Comparison of ENCODE assay signal across 8 mouse cellular contexts in the genomic region with DNA sequence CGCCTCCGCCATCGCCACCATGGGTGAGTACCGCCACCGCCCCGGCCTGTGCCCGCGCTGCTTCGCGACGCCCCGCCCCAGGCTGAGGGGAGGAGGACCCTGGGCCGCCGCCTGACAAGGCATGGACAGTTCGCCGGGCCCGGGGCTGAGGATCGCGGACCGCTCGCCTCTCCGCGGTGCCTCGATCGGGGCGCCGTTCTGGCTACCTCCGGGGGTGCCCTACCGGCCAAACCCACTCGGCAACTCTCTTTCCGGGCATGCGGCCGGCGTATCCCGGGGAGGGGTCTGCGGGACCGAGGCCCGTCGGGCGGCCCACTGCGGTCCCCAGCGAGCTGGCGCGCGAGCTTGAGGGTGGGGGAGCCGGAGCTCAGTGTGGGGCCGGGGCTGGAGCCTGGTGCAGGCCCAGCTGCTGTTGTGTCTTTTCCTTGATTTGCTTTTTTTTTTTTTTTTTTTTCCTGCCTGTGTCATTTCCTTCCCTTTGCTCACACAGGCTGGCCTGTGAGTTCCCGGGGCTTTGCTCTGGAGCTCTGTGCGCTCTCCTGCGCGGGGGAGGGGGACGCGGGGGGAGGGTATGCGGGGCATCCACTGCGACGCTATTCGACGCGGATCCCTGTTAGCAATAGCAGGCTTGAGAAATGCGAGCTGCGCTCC. TPM values are rescaled to one million over a fixed set of nuclear protein-coding genes. Genes with fewer than 3 reads are reported as not detected.
DNase-seq lines count a peak whose midpoint lies in the region; ATAC-seq and TF ChIP-seq lines count a peak whose summit lies in the region.

No protein-coding gene starts in this region.

- no peaks in the 10 kb centered on the region for H3K36me3 ChIP-seq in intestine, postnatal 0 days (ENCODE audit: control insufficient read depth, insufficient read depth)
- no peaks in the 10 kb centered on the region for H3K36me3 ChIP-seq in midbrain, embryonic 10.5 days

- no peaks in the 10 kb centered on the region for H3K27me3 ChIP-seq in intestine, postnatal 0 days (replicated peaks; ENCODE audit: control insufficient read depth, insufficient read depth, low read length)
- H3K27me3 ChIP-seq in midbrain, embryonic 10.5 days (ENCODE audit: low read depth, poor library complexity, severe bottlenecking): no peaks in the 10 kb centered on the region

- peak; percentile 92 for DNase-seq in adrenal gland, adult 2 months
- peak; percentile 81 for DNase-seq in embryo, embryonic 10.5 days (ENCODE audit: low spot score)
- DNase-seq in gastrocnemius, postnatal 36 days: peak; percentile 74
- DNase-seq in left cerebral cortex, postnatal 4 days: peak; percentile 78
- peak; percentile 85 for DNase-seq in midbrain, embryonic 10.5 days (ENCODE audit: low spot score)
- DNase-seq in right cerebral cortex, postnatal 4 days: peak; percentile 66
- peak; percentile 87 for DNase-seq in yolk sac, embryonic 10.5 days (ENCODE audit: low spot score)

- no peaks in the 10 kb centered on the region for H3K9me3 ChIP-seq in intestine, postnatal 0 days (ENCODE audit: control insufficient read depth)
- H3K9me3 ChIP-seq in midbrain, embryonic 10.5 days (replicated peaks): no peaks in the 10 kb centered on the region

- H3K4me3 ChIP-seq in intestine, postnatal 0 days (ENCODE audit: low read depth, low read length): peak overlapping the region; percentile 90
- H3K4me3 ChIP-seq in midbrain, embryonic 10.5 days: peak overlapping the region; percentile 97

- 1% methylated on average over 45 of the region's 61 CpGs for WGBS in intestine, postnatal 0 days
- under 1% methylated on average over 59 of the region's 61 CpGs for WGBS in midbrain, embryonic 10.5 days

- intact Hi-C loops in gastrocnemius, postnatal 36 days (cut with DNase I): no loop called here
- intact Hi-C loops in left cerebral cortex, postnatal 4 days (cut with DNase I): no loop called here

- H3K4me2 ChIP-seq in intestine, postnatal 0 days (replicated peaks; ENCODE audit: low read depth): peak overlapping the region; percentile 72

- peak; percentile 14; the same call in 1 of the 2 replicates for TF ChIP-seq CTCF in intestine, postnatal 0 days (IDR thresholded peaks at IDR 0.05; ENCODE audit: low read depth)

- H3K9ac ChIP-seq in intestine, postnatal 0 days (ENCODE audit: low read depth, low read length): peak overlapping the region; percentile 86

- peak; percentile 52 for ATAC-seq in intestine, postnatal 0 days

- H3K27ac ChIP-seq in intestine, postnatal 0 days (ENCODE audit: low read depth, low read length): peak overlapping the region; percentile 96
- peak overlapping the region; percentile 97 for H3K27ac ChIP-seq in midbrain, embryonic 10.5 days (replicated peaks)

- no peaks in the 10 kb centered on the region for H3K4me1 ChIP-seq in intestine, postnatal 0 days (replicated peaks; ENCODE audit: control insufficient read depth, insufficient read depth, low read length)
- H3K4me1 ChIP-seq in midbrain, embryonic 10.5 days: peaks cover 29% of the 10 kb centered on the region

RNA-seq across cellular contexts. Expression of a gene that starts 0.6 kb away (rescaled TPM):
- total RNA-seq in adrenal gland, adult 2 months (2021): 10 to 100 TPM; 32.0 to 39.7 TPM
- 19.9 and 20.8 TPM in 2 replicates for polyA plus RNA-seq in adrenal gland, adult 2 months (2012; rRNA removed)
- 10 to 100 TPM; 20.6 to 20.8 TPM for total RNA-seq in gastrocnemius, postnatal 36 days (2021)
- polyA plus RNA-seq in intestine, postnatal 0 days (2015; fragmentation: Nextera tagmentation; extraction: Ambion mirVana): 6.2 and 6.6 TPM in 2 replicates
- total RNA-seq in left cerebral cortex, postnatal 4 days (2021): 10 to 100 TPM; 30.7 to 31.9 TPM
- 20.6 and 21.9 TPM in 2 replicates for polyA plus RNA-seq in midbrain, embryonic 10.5 days (2016; fragmentation: Nextera tagmentation; extraction: Ambion mirVana)

RNA-seq across cellular contexts. Expression of a gene that starts 19.2 kb away (rescaled TPM):
- 10 to 100 TPM; 25.8 to 37.8 TPM for total RNA-seq in adrenal gland, adult 2 months (2021)
- polyA plus RNA-seq in adrenal gland, adult 2 months (2012; rRNA removed): 17.4 and 17.5 TPM in 2 replicates
- total RNA-seq in gastrocnemius, postnatal 36 days (2021): 10 to 100 TPM; 37.6 to 42.7 TPM
- 9.0 and 9.2 TPM in 2 replicates for polyA plus RNA-seq in intestine, postnatal 0 days (2015; fragmentation: Nextera tagmentation; extraction: Ambion mirVana)
- 10 to 100 TPM; 12.3 to 12.8 TPM for total RNA-seq in left cerebral cortex, postnatal 4 days (2021)
- 13.7 and 14.1 TPM in 2 replicates for polyA plus RNA-seq in midbrain, embryonic 10.5 days (2016; fragmentation: Nextera tagmentation; extraction: Ambion mirVana)

RNA-seq across cellular contexts. Expression of a gene that starts 48.4 kb away (rescaled TPM):
- total RNA-seq in adrenal gland, adult 2 months (2021): 10 to 100 TPM; 39.6 to 57.8 TPM
- 80.6 and 81.8 TPM in 2 replicates for polyA plus RNA-seq in adrenal gland, adult 2 months (2012; rRNA removed)
- 10 to 100 TPM; 23.9 to 25.6 TPM for total RNA-seq in gastrocnemius, postnatal 36 days (2021)
- polyA plus RNA-seq in intestine, postnatal 0 days (2015; fragmentation: Nextera tagmentation; extraction: Ambion mirVana): 30.8 and 31.3 TPM in 2 replicates
- total RNA-seq in left cerebral cortex, postnatal 4 days (2021): 100 to 1,000 TPM; 167 to 185 TPM
- 76.8 and 98.1 TPM in 2 replicates for polyA plus RNA-seq in midbrain, embryonic 10.5 days (2016; fragmentation: Nextera tagmentation; extraction: Ambion mirVana)

Comparison
In these comparisons a context has a peak if more than half of its experiments do, and no peak if none do; other contexts are left out.
1. Peak in every context shown above with its lines: DNase-seq, ATAC-seq, H3K4me3 ChIP-seq and H3K27ac ChIP-seq.